11 mouse cellular contexts compared by ENCODE assay signal in genomic region chr4:9079828-9080245, GRCm38 (mm10).
DNase-seq lines count a peak whose midpoint lies in the region; ATAC-seq and TF ChIP-seq lines count a peak whose summit lies in the region.
"Had no signal": no experiment of that assay in that cellular context is flagged by ENCODE, and none has a peak within 500 bp of the region (broad histone marks: within the 10 kb centered on the region; RNA-seq: fewer than 3 reads in every experiment).

No protein-coding gene starts in this region.

- H3K27ac ChIP-seq in heart, embryonic 13.5 days (replicated peaks), result peak overlapping the region; percentile 78
- no peak overlapping the region for H3K27ac ChIP-seq in midbrain, embryonic 11.5 days (ENCODE audit: low read depth, low read length)
- no peak overlapping the region for H3K27ac ChIP-seq in midbrain, embryonic 14.5 days (replicated peaks; ENCODE audit: low read depth, low read length)
- no peak overlapping the region for H3K27ac ChIP-seq in hindbrain, postnatal 0 days
- no peak overlapping the region for H3K27ac ChIP-seq in midbrain, postnatal 0 days (ENCODE audit: low read depth, low read length)
- H3K27ac ChIP-seq: left cerebral cortex, adult 2 months had no signal

- no peak overlapping the region for H3K9ac ChIP-seq in heart, embryonic 13.5 days
- no peak overlapping the region for H3K9ac ChIP-seq in midbrain, embryonic 11.5 days (ENCODE audit: low read length)
- H3K9ac ChIP-seq in midbrain, embryonic 14.5 days (replicated peaks; ENCODE audit: low read length), result no peak overlapping the region
- H3K9ac ChIP-seq in hindbrain, postnatal 0 days (replicated peaks; ENCODE audit: low read length), result no peak overlapping the region
- no peak overlapping the region for H3K9ac ChIP-seq in midbrain, postnatal 0 days (replicated peaks; ENCODE audit: low read length, poor library complexity, severe bottlenecking)

- no peak for DNase-seq in heart, adult 18-20 months
- no peak for DNase-seq in midbrain, embryonic 11.5 days (ENCODE audit: low spot score, missing footprints)
- DNase-seq in midbrain, embryonic 14.5 days, result no peak
- peak; percentile 44 for DNase-seq in hindbrain, postnatal 0 days (ENCODE audit: low spot score)
- DNase-seq in midbrain, postnatal 0 days (ENCODE audit: low spot score), result peak; percentile 58
- DNase-seq in right cerebral cortex, postnatal 14 days, result no peak
- no peak for DNase-seq in frontal cortex, postnatal 36 days (ENCODE audit: low spot score in 2 of 2)
- DNase-seq: cerebellum, adult 9-10 months; kidney, adult 18-20 months had no signal

- H3K4me1 ChIP-seq in heart, embryonic 13.5 days, result peaks cover 52% of the 10 kb centered on the region
- no peaks in the 10 kb centered on the region; the same call in 1 of the 2 replicates for H3K4me1 ChIP-seq in midbrain, embryonic 11.5 days (ENCODE audit: control insufficient read depth, insufficient read depth, low read length)
- peaks cover 11% of the 10 kb centered on the region for H3K4me1 ChIP-seq in midbrain, embryonic 14.5 days (ENCODE audit: control insufficient read depth, insufficient read depth, low read length)
- H3K4me1 ChIP-seq in hindbrain, postnatal 0 days (ENCODE audit: insufficient read depth, low read length), result peaks cover 19% of the 10 kb centered on the region
- no peaks in the 10 kb centered on the region for H3K4me1 ChIP-seq in midbrain, postnatal 0 days (ENCODE audit: insufficient read depth, low read length)

- peak; percentile 62; the same call in 1 of the 2 replicates for ATAC-seq in heart, embryonic 13.5 days (ENCODE audit: extremely low read depth, insufficient number of reproducible peaks, low FRiP score, low TSS enrichment)
- peak; percentile 23; the same call in 1 of the 2 replicates for ATAC-seq in midbrain, embryonic 11.5 days (ENCODE audit: low FRiP score)
- no peak for ATAC-seq in midbrain, embryonic 14.5 days (ENCODE audit: low FRiP score, low TSS enrichment)
- ATAC-seq in hindbrain, postnatal 0 days, result peak; percentile 39
- ATAC-seq in midbrain, postnatal 0 days (ENCODE audit: low FRiP score), result no peak

- no peaks in the 10 kb centered on the region for H3K9me3 ChIP-seq in heart, embryonic 13.5 days
- no peaks in the 10 kb centered on the region for H3K9me3 ChIP-seq in midbrain, embryonic 11.5 days (ENCODE audit: control insufficient read depth, low read length)
- H3K9me3 ChIP-seq in midbrain, embryonic 14.5 days (ENCODE audit: control insufficient read depth, low read length), result no peaks in the 10 kb centered on the region
- no peaks in the 10 kb centered on the region for H3K9me3 ChIP-seq in hindbrain, postnatal 0 days (ENCODE audit: low read length)
- H3K9me3 ChIP-seq in midbrain, postnatal 0 days (ENCODE audit: low read length), result no peaks in the 10 kb centered on the region

- no peak for TF ChIP-seq CTCF in hindbrain, postnatal 0 days (IDR thresholded peaks at IDR 0.05; ENCODE audit: low read depth)
- no peak for TF ChIP-seq CTCF in midbrain, postnatal 0 days (IDR thresholded peaks at IDR 0.05)

- H3K36me3 ChIP-seq in heart, embryonic 13.5 days, result no peaks in the 10 kb centered on the region
- no peaks in the 10 kb centered on the region for H3K36me3 ChIP-seq in midbrain, embryonic 11.5 days (ENCODE audit: control insufficient read depth, insufficient read depth, low read length)
- no peaks in the 10 kb centered on the region for H3K36me3 ChIP-seq in midbrain, embryonic 14.5 days (ENCODE audit: control insufficient read depth, insufficient read depth, low read length)
- H3K36me3 ChIP-seq in hindbrain, postnatal 0 days (ENCODE audit: insufficient read depth, low read length), result no peaks in the 10 kb centered on the region
- no peaks in the 10 kb centered on the region for H3K36me3 ChIP-seq in midbrain, postnatal 0 days (ENCODE audit: insufficient read depth, low read length)

- 0 out of 2 replicates have a peak overlapping the region, but pooled peaks have one; percentile 27 for H3K4me2 ChIP-seq in heart, embryonic 13.5 days
- H3K4me2 ChIP-seq in midbrain, embryonic 11.5 days, result no peak overlapping the region
- H3K4me2 ChIP-seq in midbrain, embryonic 14.5 days (ENCODE audit: low read length), result no peak overlapping the region
- H3K4me2 ChIP-seq in hindbrain, postnatal 0 days (ENCODE audit: low read depth, low read length), result no peak overlapping the region
- no peak overlapping the region for H3K4me2 ChIP-seq in midbrain, postnatal 0 days (ENCODE audit: low read depth, low read length, poor library complexity, severe bottlenecking)

- H3K27me3 ChIP-seq in heart, embryonic 13.5 days (replicated peaks), result peaks cover 9% of the 10 kb centered on the region; the same call in 1 of the 2 replicates
- no peaks in the 10 kb centered on the region for H3K27me3 ChIP-seq in midbrain, embryonic 11.5 days (ENCODE audit: control insufficient read depth, insufficient read depth, low read length)
- H3K27me3 ChIP-seq in midbrain, embryonic 14.5 days (ENCODE audit: control insufficient read depth, insufficient read depth, low read length), result no peaks in the 10 kb centered on the region
- no peaks in the 10 kb centered on the region for H3K27me3 ChIP-seq in hindbrain, postnatal 0 days (ENCODE audit: insufficient read depth, low read length)
- H3K27me3 ChIP-seq in midbrain, postnatal 0 days (ENCODE audit: insufficient read depth, low read length), result no peaks in the 10 kb centered on the region

- WGBS in heart, embryonic 13.5 days, result 10% methylated on average over 4 of the region's 4 CpGs
- WGBS in midbrain, embryonic 11.5 days, result 55% methylated on average over 4 of the region's 4 CpGs
- WGBS in midbrain, embryonic 14.5 days, result 40% methylated on average over 4 of the region's 4 CpGs
- 40% methylated on average over 4 of the region's 4 CpGs for WGBS in hindbrain, postnatal 0 days
- 46% methylated on average over 4 of the region's 4 CpGs for WGBS in midbrain, postnatal 0 days

- H3K4me3 ChIP-seq in heart, embryonic 13.5 days, result no peak overlapping the region
- no peak overlapping the region for H3K4me3 ChIP-seq in midbrain, embryonic 11.5 days (ENCODE audit: low read depth, low read length)
- H3K4me3 ChIP-seq in midbrain, embryonic 14.5 days (replicated peaks; ENCODE audit: low read depth, low read length), result no peak overlapping the region
- no peak overlapping the region for H3K4me3 ChIP-seq in hindbrain, postnatal 0 days (ENCODE audit: low read length)
- H3K4me3 ChIP-seq in midbrain, postnatal 0 days (ENCODE audit: low read depth, low read length), result no peak overlapping the region
- H3K4me3 ChIP-seq: left cerebral cortex, adult 2 months had no signal

Comparison
In these comparisons a context has a peak if more than half of its experiments do, and no peak if none do; other contexts are left out.
1. ATAC-seq: peak in heart, embryonic 13.5 days (single experiment), midbrain, embryonic 11.5 days (single experiment) and hindbrain, postnatal 0 days (single experiment); none in midbrain, embryonic 14.5 days (single experiment) and midbrain, postnatal 0 days (single experiment).
2. DNase-seq: peak in hindbrain, postnatal 0 days (single experiment) and midbrain, postnatal 0 days (single experiment); none in heart, adult 18-20 months (0 of 2), midbrain, embryonic 11.5 days (single experiment), midbrain, embryonic 14.5 days (single experiment), right cerebral cortex, postnatal 14 days (single experiment) and frontal cortex, postnatal 36 days (0 of 2).